Mouse (Mus musculus): Measurements from ENCODE around the gene Naa10. TPM values are rescaled to one million over a fixed set of nuclear protein-coding genes. Genes with fewer than 3 reads are reported as not detected.
A peak's percentile ranks its signal among the peaks of the same experiment; 100 is the strongest.

Gene Naa10
- polyA plus RNA-seq, 1 experiment from 2014 or later = 98.4 TPM

- H3K4me1 ChIP-seq (replicated peaks) = peaks cover 12% of the 10 kb centered on the region; the same call in 1 of the 2 replicates
- H3K9me3 ChIP-seq = no peaks in the 10 kb centered on the region
- H3K36me3 ChIP-seq = no peaks in the 10 kb centered on the region
- no peak overlapping the region for H3K9ac ChIP-seq
- H3K4me3 ChIP-seq = no peak overlapping the region
- H3K4me2 ChIP-seq = no peak overlapping the region
- H3K27ac ChIP-seq (replicated peaks) = no peak overlapping the region
- ATAC-seq (ENCODE audit: low FRiP score, low read depth) = no peak
- H3K27me3 ChIP-seq = no peaks in the 10 kb centered on the region
- 73% methylated on average over 1 of the region's 1 CpGs for WGBS
Measured at GRCm38 (mm10) chrX:73871956-73872355, 49.8 kb downstream of the Naa10 start.

- no peak for ATAC-seq (ENCODE audit: low FRiP score, low read depth)
- peaks cover 8% of the 10 kb centered on the region; the same call in 1 of the 2 replicates for H3K4me1 ChIP-seq (replicated peaks)
- H3K4me2 ChIP-seq = no peak overlapping the region
- H3K36me3 ChIP-seq = no peaks in the 10 kb centered on the region
- H3K27ac ChIP-seq (replicated peaks) = no peak overlapping the region
- no peaks in the 10 kb centered on the region for H3K27me3 ChIP-seq
- no peak overlapping the region for H3K9ac ChIP-seq
- no peak overlapping the region for H3K4me3 ChIP-seq
- no peaks in the 10 kb centered on the region for H3K9me3 ChIP-seq
Measured at GRCm38 (mm10) chrX:73871474-73871873, 50.3 kb downstream of the Naa10 start.

- H3K4me1 ChIP-seq (replicated peaks) = peaks cover 11% of the 10 kb centered on the region
- H3K4me3 ChIP-seq = no peak overlapping the region
- H3K9ac ChIP-seq = no peak overlapping the region
- no peaks in the 10 kb centered on the region for H3K9me3 ChIP-seq
- H3K36me3 ChIP-seq = no peaks in the 10 kb centered on the region
- H3K27ac ChIP-seq (replicated peaks) = no peak overlapping the region
- no peak overlapping the region for H3K4me2 ChIP-seq
- no peaks in the 10 kb centered on the region for H3K27me3 ChIP-seq
- no peak for ATAC-seq (ENCODE audit: low FRiP score, low read depth)
- 24% methylated on average over 5 of the region's 5 CpGs for WGBS
Measured at GRCm38 (mm10) chrX:73869334-73869733, 52.4 kb downstream of the Naa10 start.

GRCm38 (mm10) chrX:73867852-73868251 is 53.9 kb downstream of the Naa10 start:
- Histone ChIP-seq H3K9ac (no peak overlapping the region), H3K4me3 (no peak overlapping the region), H3K27me3 (no peaks in the 10 kb centered on the region), H3K9me3 (no peaks in the 10 kb centered on the region), H3K4me2 (no peak overlapping the region), H3K27ac (replicated peaks) (no peak overlapping the region), H3K4me1 (replicated peaks) (peaks cover 11% of the 10 kb centered on the region), H3K36me3 (no peaks in the 10 kb centered on the region)
- ATAC-seq (ENCODE audit: low FRiP score, low read depth) = 0 out of 2 replicates have a peak, but pooled peaks have one; percentile 10
- 61% methylated on average over 1 of the region's 1 CpGs for WGBS

GRCm38 (mm10) chrX:73867256-73867655 is 54.5 kb downstream of the Naa10 start:
- H3K27ac ChIP-seq (replicated peaks) = 0 out of 2 replicates have a peak overlapping the region, but pooled peaks have one; percentile 34
- no peak for ATAC-seq (ENCODE audit: low FRiP score, low read depth)

More at GRCm38 (mm10) chrX:73867256-73867655, 54.5 kb downstream of the Naa10 start:
- Histone ChIP-seq H3K36me3 (no peaks in the 10 kb centered on the region; the same call in 1 of the 2 replicates), H3K4me2 (no peak overlapping the region), H3K4me3 (no peak overlapping the region), H3K9me3 (no peaks in the 10 kb centered on the region), H3K4me1 (replicated peaks) (peaks cover 11% of the 10 kb centered on the region), H3K9ac (no peak overlapping the region), H3K27me3 (no peaks in the 10 kb centered on the region)
- 30% methylated on average over 3 of the region's 3 CpGs for WGBS

Other genes starting within 250 kb of the Naa10 start
- gene Slc6a8, start 248.8 kb downstream of the Naa10 start, polyA plus RNA-seq (2015; fragmentation: Nextera tagmentation; extraction: Ambion mirVana) = 6.7 and 7.0 TPM in 2 replicates
- 134 and 137 TPM in 2 replicates for gene Bcap31, start 205.8 kb downstream of the Naa10 start, polyA plus RNA-seq (2015; fragmentation: Nextera tagmentation; extraction: Ambion mirVana)
- gene Abcd1, start 205.3 kb downstream of the Naa10 start, polyA plus RNA-seq (2015; fragmentation: Nextera tagmentation; extraction: Ambion mirVana) = 12.9 and 13.9 TPM in 2 replicates
- gene Plxnb3, start 164.9 kb downstream of the Naa10 start, polyA plus RNA-seq (2015; fragmentation: Nextera tagmentation; extraction: Ambion mirVana) = 0.79 and 1.1 TPM in 2 replicates
- gene Srpk3, start 147.5 kb downstream of the Naa10 start, polyA plus RNA-seq (2015; fragmentation: Nextera tagmentation; extraction: Ambion mirVana) = 1.4 and 1.9 TPM in 2 replicates
- gene Idh3g, start 135.0 kb downstream of the Naa10 start, polyA plus RNA-seq (2015; fragmentation: Nextera tagmentation; extraction: Ambion mirVana) = 252 and 268 TPM in 2 replicates
- gene Ssr4, start 134.9 kb downstream of the Naa10 start, polyA plus RNA-seq (2015; fragmentation: Nextera tagmentation; extraction: Ambion mirVana) = 143 and 154 TPM in 2 replicates
- 4.5 and 4.7 TPM in 2 replicates for gene Pdzd4, start 97.0 kb downstream of the Naa10 start, polyA plus RNA-seq (2015; fragmentation: Nextera tagmentation; extraction: Ambion mirVana)
- gene Avpr2, start 29.8 kb downstream of the Naa10 start, polyA plus RNA-seq (2015; fragmentation: Nextera tagmentation; extraction: Ambion mirVana) = 0.17 and 0.18 TPM in 2 replicates
- 85.5 and 126 TPM in 2 replicates for gene L1cam, start 25.8 kb downstream of the Naa10 start, polyA plus RNA-seq (2015; fragmentation: Nextera tagmentation; extraction: Ambion mirVana)
- gene Arhgap4, start 74 bp downstream of the Naa10 start, polyA plus RNA-seq (2015; fragmentation: Nextera tagmentation; extraction: Ambion mirVana) = 3.5 and 3.6 TPM in 2 replicates
- 13.3 and 14.1 TPM in 2 replicates for gene Renbp, start 8.9 kb upstream of the Naa10 start, polyA plus RNA-seq (2015; fragmentation: Nextera tagmentation; extraction: Ambion mirVana)
- 46.4 and 47.1 TPM in 2 replicates for gene Hcfc1, start 44.4 kb upstream of the Naa10 start, polyA plus RNA-seq (2015; fragmentation: Nextera tagmentation; extraction: Ambion mirVana)
- gene Irak1, start 102.0 kb upstream of the Naa10 start, polyA plus RNA-seq (2015; fragmentation: Nextera tagmentation; extraction: Ambion mirVana) = 44.0 and 45.9 TPM in 2 replicates
- not detected in 2 replicates for gene Opn1mw, start 205.5 kb upstream of the Naa10 start, polyA plus RNA-seq (2015; fragmentation: Nextera tagmentation; extraction: Ambion mirVana)
- gene Mecp2, start 213.4 kb upstream of the Naa10 start, polyA plus RNA-seq (2015; fragmentation: Nextera tagmentation; extraction: Ambion mirVana) = 12.8 and 13.6 TPM in 2 replicates
- gene Tex28, start 245.9 kb upstream of the Naa10 start, polyA plus RNA-seq (2015; fragmentation: Nextera tagmentation; extraction: Ambion mirVana) = not detected in 2 replicates